Mouse (Mus musculus): Measurements from ENCODE around the gene Crim1. TPM values are rescaled to one million over a fixed set of nuclear protein-coding genes. Genes with fewer than 3 reads are reported as not detected.

Crim1 gene
- polyA plus RNA-seq, 1 experiment from 2014 or later = 3.3 TPM

DNA sequence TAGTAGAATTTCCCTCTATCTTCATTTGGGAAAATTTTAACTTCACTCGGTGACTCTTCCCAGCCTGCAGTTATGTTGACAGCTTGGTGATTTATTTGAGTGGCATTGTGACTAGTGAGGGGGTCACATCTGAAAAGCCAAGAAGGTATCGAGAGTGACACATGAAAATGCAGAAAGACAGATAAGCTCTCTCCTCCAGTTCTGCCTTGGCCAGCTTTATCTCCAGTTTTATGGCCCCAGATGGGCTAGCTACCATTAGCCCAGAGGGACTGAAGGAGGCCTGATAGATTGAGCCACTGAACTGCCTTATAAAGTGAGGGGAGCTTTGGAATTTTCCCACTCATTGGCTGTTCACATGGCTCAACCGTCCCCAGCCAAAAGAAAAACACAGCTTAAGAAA is 128.2 kb downstream of the Crim1 start:
- whole genome bisulfite sequencing = 12% methylated on average over 3 of the region's 3 CpGs
- Histone ChIP-seq H3K4me1 (replicated peaks) (peaks cover 29% of the 10 kb centered on the region), H3K9me3 (replicated peaks) (no peaks in the 10 kb centered on the region), H3K4me3 (no peak overlapping the region), H3K27me3 (replicated peaks) (peaks cover 12% of the 10 kb centered on the region), H3K27ac (ENCODE audit: poor library complexity, severe bottlenecking) (no peak overlapping the region), H3K36me3 (no peaks in the 10 kb centered on the region), H3K9ac (no peak overlapping the region), H3K4me2 (no peak overlapping the region)
- ATAC-seq (ENCODE audit: insufficient number of reproducible peaks, low FRiP score) = peak; percentile 75

DNA sequence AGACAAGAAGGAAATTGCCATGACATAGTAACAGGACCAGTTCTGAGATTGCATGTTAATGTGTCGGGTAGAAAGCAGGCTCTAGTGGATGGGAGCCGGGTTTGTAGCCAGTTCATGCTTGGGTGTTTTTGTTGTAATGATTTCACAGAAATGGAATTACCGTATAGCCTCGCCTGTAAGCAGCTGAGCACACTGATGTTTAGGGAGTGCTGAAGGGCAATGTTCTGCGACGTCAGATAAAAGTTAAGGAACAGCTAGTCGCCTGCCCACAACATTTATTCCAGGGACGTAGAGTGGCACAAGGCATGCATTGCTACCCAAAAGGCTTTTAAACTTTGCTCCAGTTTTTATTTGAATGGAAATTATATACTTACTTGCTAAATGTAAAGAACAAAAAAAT is 131.4 kb downstream of the Crim1 start:
- H3K36me3 ChIP-seq = no peaks in the 10 kb centered on the region
- no peaks in the 10 kb centered on the region for H3K9me3 ChIP-seq (replicated peaks)
- H3K27me3 ChIP-seq (replicated peaks) = peaks cover 3% of the 10 kb centered on the region
- H3K4me3 ChIP-seq = no peak overlapping the region
- no peak overlapping the region for H3K4me2 ChIP-seq
- no peak overlapping the region for H3K9ac ChIP-seq
- peaks cover 21% of the 10 kb centered on the region for H3K4me1 ChIP-seq (replicated peaks)
- no peak overlapping the region for H3K27ac ChIP-seq (ENCODE audit: poor library complexity, severe bottlenecking)
- 72% methylated on average over 8 of the region's 8 CpGs for WGBS
- no peak for ATAC-seq (ENCODE audit: insufficient number of reproducible peaks, low FRiP score)

DNA sequence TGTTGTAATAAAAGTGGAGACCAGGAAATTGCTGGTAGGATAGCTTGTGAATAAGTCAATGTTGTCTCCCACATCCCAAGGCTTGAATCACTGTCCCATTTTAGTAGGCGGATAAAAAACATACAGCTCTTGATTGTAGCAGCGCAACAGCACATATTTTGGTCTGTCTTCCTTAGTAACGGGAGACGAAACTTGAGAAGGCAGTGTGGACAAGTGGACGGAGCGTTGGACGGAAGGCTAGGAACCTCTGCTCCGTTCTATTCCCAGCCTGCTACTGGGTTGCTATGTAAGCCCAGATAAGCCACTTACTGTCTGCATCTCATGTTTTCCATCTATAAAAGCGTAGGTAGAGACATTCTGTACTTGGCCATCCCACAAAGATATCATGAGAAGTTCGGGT is 133.2 kb downstream of the Crim1 start:
- Histone ChIP-seq H3K4me3 (no peak overlapping the region), H3K27ac (ENCODE audit: poor library complexity, severe bottlenecking) (no peak overlapping the region), H3K9me3 (replicated peaks) (no peaks in the 10 kb centered on the region), H3K9ac (no peak overlapping the region), H3K36me3 (peaks cover 4% of the 10 kb centered on the region), H3K4me1 (replicated peaks) (peaks cover 8% of the 10 kb centered on the region), H3K27me3 (replicated peaks) (peaks cover 3% of the 10 kb centered on the region; the same call in 1 of the 2 replicates), H3K4me2 (no peak overlapping the region)
- ATAC-seq (ENCODE audit: insufficient number of reproducible peaks, low FRiP score) = no peak
- WGBS = 78% methylated on average over 10 of the region's 10 CpGs

DNA sequence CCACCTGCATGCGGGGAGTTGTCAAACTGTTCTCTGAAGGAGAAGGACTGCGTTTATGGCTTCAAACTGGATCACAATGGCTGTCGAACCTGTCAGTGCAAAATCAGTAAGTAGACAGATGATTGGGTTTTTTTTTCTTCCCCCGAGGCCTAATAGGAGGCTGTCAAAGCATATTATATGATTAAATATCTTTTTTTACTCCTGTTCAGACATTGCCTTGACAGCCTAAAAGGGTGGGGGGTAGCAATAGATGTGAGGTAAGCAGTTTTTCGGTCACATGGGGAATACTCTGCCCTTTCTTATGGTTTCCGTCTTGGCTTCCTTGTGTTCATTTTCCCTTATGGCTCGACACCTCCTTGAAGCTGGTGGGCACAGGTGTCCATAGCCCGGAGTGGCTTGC is 135.2 kb downstream of the Crim1 start:
- 88% methylated on average over 8 of the region's 8 CpGs for WGBS
- Histone ChIP-seq H3K36me3 (peaks cover 4% of the 10 kb centered on the region), H3K9me3 (replicated peaks) (no peaks in the 10 kb centered on the region), H3K27me3 (replicated peaks) (no peaks in the 10 kb centered on the region), H3K4me2 (no peak overlapping the region), H3K4me3 (no peak overlapping the region), H3K9ac (no peak overlapping the region), H3K4me1 (replicated peaks) (peaks cover 2% of the 10 kb centered on the region; the same call in 1 of the 2 replicates), H3K27ac (ENCODE audit: poor library complexity, severe bottlenecking) (no peak overlapping the region)
- no peak for ATAC-seq (ENCODE audit: insufficient number of reproducible peaks, low FRiP score)

DNA sequence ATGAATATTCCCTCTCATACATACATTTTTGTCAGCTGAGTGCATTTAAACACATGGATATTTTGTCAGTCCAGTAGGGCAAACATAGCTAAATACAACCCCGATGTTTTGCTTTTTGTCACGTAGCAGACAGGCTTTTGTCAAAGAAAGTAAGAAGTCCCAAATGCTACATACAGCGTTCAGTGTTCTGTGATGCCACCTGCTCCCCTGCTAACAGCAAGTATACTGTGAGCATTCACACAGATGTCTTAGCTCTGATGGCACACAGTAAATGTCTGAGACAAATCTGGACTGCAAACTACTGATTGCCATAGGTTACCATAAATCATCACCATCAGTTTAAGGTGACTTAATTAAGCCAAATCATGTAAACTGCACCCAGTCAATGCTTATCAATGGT is 143.6 kb downstream of the Crim1 start:
- 91% methylated on average over 3 of the region's 3 CpGs for WGBS
- no peak overlapping the region for H3K27ac ChIP-seq (ENCODE audit: poor library complexity, severe bottlenecking)
- ATAC-seq (ENCODE audit: insufficient number of reproducible peaks, low FRiP score) = no peak
- peaks cover 8% of the 10 kb centered on the region; the same call in 1 of the 2 replicates for H3K4me1 ChIP-seq (replicated peaks)
- H3K4me2 ChIP-seq = no peak overlapping the region
- H3K27me3 ChIP-seq (replicated peaks) = no peaks in the 10 kb centered on the region
- no peak overlapping the region for H3K4me3 ChIP-seq
- H3K9me3 ChIP-seq (replicated peaks) = no peaks in the 10 kb centered on the region
- no peak overlapping the region for H3K9ac ChIP-seq
- H3K36me3 ChIP-seq = 0 out of 2 replicates have a peak, but pooled peaks cover 3% of the 10 kb centered on the region

DNA sequence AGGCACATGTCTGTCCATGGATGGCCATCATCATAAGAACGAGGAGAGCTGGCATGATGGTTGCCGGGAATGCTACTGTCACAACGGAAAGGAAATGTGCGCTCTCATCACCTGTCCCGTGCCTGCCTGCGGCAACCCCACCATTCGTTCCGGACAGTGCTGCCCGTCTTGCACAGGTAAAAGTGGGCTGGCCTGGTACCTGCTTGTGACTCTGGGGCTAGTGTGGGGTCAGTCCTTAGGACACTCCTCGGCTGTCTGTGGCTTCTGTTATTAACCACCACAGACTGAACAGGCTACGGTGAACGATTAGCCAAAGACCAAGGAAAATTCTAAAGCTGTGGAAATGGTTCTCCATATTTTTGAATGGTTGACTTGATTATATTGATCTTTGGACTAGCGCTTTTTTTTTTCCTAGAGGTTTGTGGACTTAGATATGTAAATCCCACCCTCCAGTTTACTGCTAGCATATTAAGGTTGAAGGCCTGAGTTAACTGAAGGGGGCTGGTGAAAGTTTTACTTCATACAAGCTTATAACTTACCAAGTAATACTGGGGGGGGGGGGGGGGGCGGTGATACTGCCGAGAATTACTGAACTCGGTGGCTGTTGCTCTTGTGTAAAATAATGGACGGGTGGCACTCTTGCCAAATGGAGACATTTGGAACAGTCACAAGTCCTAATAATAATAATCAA is 147.2 kb downstream of the Crim1 start:
- ATAC-seq (ENCODE audit: insufficient number of reproducible peaks, low FRiP score) = no peak
- Histone ChIP-seq H3K27ac (ENCODE audit: poor library complexity, severe bottlenecking) (no peak overlapping the region), H3K9me3 (replicated peaks) (no peaks in the 10 kb centered on the region), H3K4me3 (no peak overlapping the region), H3K36me3 (0 out of 2 replicates have a peak, but pooled peaks cover 3% of the 10 kb centered on the region), H3K4me2 (no peak overlapping the region), H3K4me1 (replicated peaks) (peaks cover 18% of the 10 kb centered on the region), H3K9ac (no peak overlapping the region), H3K27me3 (replicated peaks) (no peaks in the 10 kb centered on the region)
- WGBS = 91% methylated on average over 17 of the region's 17 CpGs

DNA sequence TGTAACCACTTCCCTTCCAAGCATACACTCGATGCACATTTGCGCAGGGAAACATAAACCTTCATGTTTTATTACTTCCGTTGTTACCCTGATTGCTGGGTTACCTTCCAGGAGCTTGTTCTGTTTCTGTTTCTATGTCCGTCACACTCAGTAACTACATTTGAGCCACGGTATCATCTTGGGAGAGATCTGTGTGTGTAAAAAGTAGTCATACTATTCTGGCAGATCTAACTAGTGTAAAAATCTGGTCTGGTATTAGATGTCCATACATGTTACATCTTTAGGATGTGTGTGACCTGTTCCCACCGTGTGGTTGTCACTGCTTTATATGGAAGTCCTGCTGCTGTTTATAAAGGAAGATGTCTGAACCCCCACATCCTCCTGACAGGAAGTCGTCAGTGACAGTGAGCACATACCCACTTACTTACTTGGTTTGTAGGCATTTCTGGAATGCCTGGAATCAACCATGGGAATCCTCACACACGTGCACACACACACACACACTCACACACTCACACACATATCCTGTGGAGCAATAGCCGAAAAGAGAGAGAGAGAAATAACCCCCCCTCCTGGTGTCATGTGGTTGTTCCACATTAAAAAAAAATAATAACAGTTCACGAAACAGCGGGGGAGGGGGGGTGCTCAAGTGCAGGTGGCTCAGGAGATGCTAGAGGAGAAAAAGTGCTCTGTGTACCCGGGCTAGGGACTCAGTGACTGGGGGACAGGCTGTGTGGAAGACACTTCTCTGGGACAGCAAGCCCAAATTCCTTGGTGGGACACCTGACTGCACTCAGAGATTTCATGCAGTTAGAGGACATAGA is 151.8 kb downstream of the Crim1 start:
- ATAC-seq (ENCODE audit: insufficient number of reproducible peaks, low FRiP score) = no peak
- WGBS = 61% methylated on average over 12 of the region's 12 CpGs
- Histone ChIP-seq H3K9ac (no peak overlapping the region), H3K27me3 (replicated peaks) (no peaks in the 10 kb centered on the region), H3K4me2 (peak overlapping the region; percentile 22; the same call in 1 of the 2 replicates), H3K4me3 (no peak overlapping the region), H3K36me3 (peaks cover 13% of the 10 kb centered on the region), H3K27ac (ENCODE audit: poor library complexity, severe bottlenecking) (no peak overlapping the region), H3K4me1 (replicated peaks) (peaks cover 28% of the 10 kb centered on the region), H3K9me3 (replicated peaks) (no peaks in the 10 kb centered on the region)

DNA sequence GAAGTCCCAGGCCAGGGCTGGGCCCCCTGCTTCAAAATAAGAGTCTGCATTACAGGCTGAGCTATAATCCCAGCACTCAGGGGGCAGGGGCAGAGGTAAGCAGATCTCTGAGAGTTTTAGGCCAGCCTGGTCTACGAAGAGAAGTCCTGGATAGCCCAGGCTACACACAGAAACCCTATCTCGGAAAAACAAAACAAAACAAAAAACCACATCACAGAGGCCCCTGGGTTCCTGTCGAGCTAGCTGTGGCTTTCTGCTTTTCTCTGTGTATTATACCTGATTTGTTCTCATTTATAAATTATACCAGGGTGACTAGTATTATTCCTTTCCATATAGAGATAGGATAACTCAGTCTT is 152.4 kb downstream of the Crim1 start:
- H3K4me3 ChIP-seq = no peak overlapping the region
- no peak overlapping the region for H3K4me2 ChIP-seq
- ATAC-seq (ENCODE audit: insufficient number of reproducible peaks, low FRiP score) = no peak
- no peak overlapping the region for H3K27ac ChIP-seq (ENCODE audit: poor library complexity, severe bottlenecking)
- H3K27me3 ChIP-seq (replicated peaks) = no peaks in the 10 kb centered on the region
- peaks cover 10% of the 10 kb centered on the region for H3K36me3 ChIP-seq
- peaks cover 28% of the 10 kb centered on the region for H3K4me1 ChIP-seq (replicated peaks)
- no peak overlapping the region for H3K9ac ChIP-seq
- WGBS = 90% methylated on average over 3 of the region's 3 CpGs
- no peaks in the 10 kb centered on the region for H3K9me3 ChIP-seq (replicated peaks)

DNA sequence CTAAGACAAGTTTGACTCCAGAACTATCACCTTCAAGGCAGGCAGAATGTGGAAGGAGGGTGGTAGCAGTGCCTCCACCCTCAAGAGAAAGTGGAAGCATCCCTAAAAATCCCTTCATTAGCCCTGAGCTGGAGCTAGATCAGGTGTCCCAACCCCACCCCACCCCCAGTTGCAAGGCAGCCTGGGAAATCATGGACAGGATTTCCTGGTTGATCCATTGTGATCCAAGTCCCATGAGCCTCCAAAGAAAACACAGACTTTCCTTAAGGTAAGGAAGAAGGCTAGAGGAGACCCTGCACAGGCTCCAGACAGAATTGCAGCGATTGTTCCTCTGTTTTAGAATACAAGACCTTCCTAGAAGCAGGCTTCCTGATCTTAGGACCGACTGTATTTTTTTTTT is 154.4 kb downstream of the Crim1 start:
- H3K27ac ChIP-seq (ENCODE audit: poor library complexity, severe bottlenecking) = peak overlapping the region; percentile 1; the same call in 1 of the 2 replicates
- no peak for ATAC-seq (ENCODE audit: insufficient number of reproducible peaks, low FRiP score)
- WGBS = 68% methylated on average over 2 of the region's 2 CpGs

DNA sequence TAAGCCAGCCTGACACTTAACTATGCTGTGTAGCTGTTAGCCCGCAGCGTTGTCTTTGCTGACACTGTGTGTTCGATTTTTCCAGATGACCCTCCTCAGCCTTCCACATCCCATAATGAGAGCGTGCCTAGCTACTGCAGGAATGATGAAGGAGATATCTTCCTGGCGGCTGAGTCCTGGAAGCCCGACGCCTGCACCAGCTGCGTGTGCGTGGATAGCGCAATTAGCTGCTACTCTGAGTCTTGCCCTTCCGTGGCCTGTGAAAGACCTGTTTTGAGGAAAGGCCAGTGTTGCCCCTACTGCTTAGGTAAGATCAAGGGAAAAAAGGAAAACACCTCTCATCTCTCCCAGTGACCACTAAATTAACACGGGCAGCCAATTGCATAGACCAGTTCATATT is 154.8 kb downstream of the Crim1 start:
- Histone ChIP-seq H3K9me3 (replicated peaks) (no peaks in the 10 kb centered on the region), H3K27ac (ENCODE audit: poor library complexity, severe bottlenecking) (no peak overlapping the region), H3K9ac (no peak overlapping the region), H3K36me3 (peaks cover 10% of the 10 kb centered on the region), H3K4me2 (no peak overlapping the region), H3K27me3 (replicated peaks) (no peaks in the 10 kb centered on the region), H3K4me3 (no peak overlapping the region), H3K4me1 (replicated peaks) (peaks cover 32% of the 10 kb centered on the region)
- WGBS = 78% methylated on average over 12 of the region's 12 CpGs
- no peak for ATAC-seq (ENCODE audit: insufficient number of reproducible peaks, low FRiP score)

More for the DNA sequence above, 154.4 kb downstream of the Crim1 start:
- Histone ChIP-seq H3K4me2 (no peak overlapping the region), H3K36me3 (peaks cover 10% of the 10 kb centered on the region), H3K27me3 (replicated peaks) (no peaks in the 10 kb centered on the region), H3K4me3 (no peak overlapping the region), H3K9ac (no peak overlapping the region), H3K4me1 (replicated peaks) (peaks cover 28% of the 10 kb centered on the region), H3K9me3 (replicated peaks) (no peaks in the 10 kb centered on the region)

DNA sequence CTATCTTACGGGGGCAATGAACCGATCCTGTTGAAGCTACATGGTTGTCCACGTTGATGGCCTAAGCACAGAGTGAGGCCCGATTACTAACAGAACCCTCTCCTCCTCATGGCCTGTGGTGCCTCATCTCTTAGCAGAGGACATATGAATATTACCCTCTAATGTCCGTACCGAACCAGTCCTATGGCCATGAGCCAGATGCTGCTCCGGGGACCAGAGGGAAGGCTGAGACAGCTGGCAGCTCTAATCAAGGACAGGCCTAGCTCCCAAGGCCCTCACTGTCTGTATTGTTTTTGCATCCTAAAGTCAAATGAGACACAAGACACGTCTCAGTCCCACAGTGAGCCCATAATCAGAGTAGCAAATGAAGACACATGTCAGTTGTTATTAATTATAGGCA is 155.6 kb downstream of the Crim1 start:
- no peak for ATAC-seq (ENCODE audit: insufficient number of reproducible peaks, low FRiP score)
- Histone ChIP-seq H3K9ac (no peak overlapping the region), H3K36me3 (peaks cover 10% of the 10 kb centered on the region), H3K4me3 (no peak overlapping the region), H3K9me3 (replicated peaks) (no peaks in the 10 kb centered on the region), H3K4me2 (no peak overlapping the region), H3K27me3 (replicated peaks) (no peaks in the 10 kb centered on the region), H3K4me1 (replicated peaks) (peaks cover 31% of the 10 kb centered on the region), H3K27ac (ENCODE audit: poor library complexity, severe bottlenecking) (no peak overlapping the region)
- WGBS = 91% methylated on average over 8 of the region's 8 CpGs

Measured in heart, embryonic 12.5 days (tissue).